Mouse (Mus musculus): ENCODE measurements around the gene Hoxa6. TPM values are rescaled to one million over a fixed set of nuclear protein-coding genes. Genes with fewer than 3 reads are reported as not detected.

Hoxa6 gene
- polyA plus RNA-seq, 1 experiment from 2014 or later = not detected

- Histone ChIP-seq H3K4me2 (ENCODE audit: low read length) (no peak overlapping the region), H3K4me3 (ENCODE audit: control insufficient read depth in 1 of 2, insufficient read depth in 1 of 2, low read depth in 1 of 2, low read length in 2 of 2) (no peak overlapping the region), H3K27ac (replicated peaks in 1 of 2; ENCODE audit: control insufficient read depth in 1 of 2, insufficient read depth in 1 of 2, low read depth in 2 of 2, low read length in 2 of 2) (no peak overlapping the region), H3K9me3 (ENCODE audit: control insufficient read depth, low read length) (no peaks in the 10 kb centered on the region), H3K27me3 (ENCODE audit: control insufficient read depth, insufficient read depth, low read length) (peaks cover 99% of the 10 kb centered on the region), H3K4me1 (ENCODE audit: control insufficient read depth in 2 of 2, insufficient read depth in 2 of 2, low read length in 2 of 2) (no peaks in the 10 kb centered on the region; a peak in 1 of 4 replicates), H3K9ac (ENCODE audit: low read length) (no peak overlapping the region), H3K36me3 (ENCODE audit: control insufficient read depth, insufficient read depth, low read length) (no peaks in the 10 kb centered on the region)
- WGBS = 8% methylated on average over 11 of the region's 11 CpGs
- ATAC-seq (ENCODE audit: insufficient number of reproducible peaks, insufficient read depth, low FRiP score, low read depth) = no peak
Measured at GRCm38 (mm10) chr6:52180213-52180710, 28.3 kb downstream of the Hoxa6 start.

DNA sequence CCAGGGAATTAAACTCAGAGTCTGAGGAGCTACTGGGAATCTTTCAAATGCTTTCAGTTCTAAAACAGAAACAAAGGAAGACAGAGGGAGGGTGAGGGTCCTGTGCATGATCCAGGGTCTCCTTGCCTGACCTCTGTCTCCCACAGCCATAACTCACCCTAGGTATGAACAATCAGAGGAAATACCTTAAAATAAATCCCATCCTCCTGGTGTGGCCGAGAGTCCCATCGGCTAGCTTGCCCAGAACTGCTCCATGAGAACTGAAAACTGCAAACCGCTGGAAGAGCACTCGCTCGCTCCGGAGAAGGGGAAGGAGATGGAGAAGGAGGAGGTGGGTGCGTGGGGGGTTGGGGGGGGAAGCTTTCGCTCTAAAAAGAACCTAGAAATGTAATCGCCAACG, 28.8 kb downstream of the Hoxa6 start:
- Histone ChIP-seq H3K9ac (ENCODE audit: low read length) (no peak overlapping the region; the same call in 1 of the 2 replicates), H3K36me3 (ENCODE audit: control insufficient read depth, insufficient read depth, low read length) (no peaks in the 10 kb centered on the region), H3K4me3 (ENCODE audit: control insufficient read depth in 1 of 2, insufficient read depth in 1 of 2, low read depth in 1 of 2, low read length in 2 of 2) (peak overlapping the region in 1 of 2 experiments; percentile 6; a peak in 1 of 4 replicates), H3K9me3 (ENCODE audit: control insufficient read depth, low read length) (no peaks in the 10 kb centered on the region), H3K27ac (replicated peaks in 1 of 2; ENCODE audit: control insufficient read depth in 1 of 2, insufficient read depth in 1 of 2, low read depth in 2 of 2, low read length in 2 of 2) (no peak overlapping the region), H3K4me1 (ENCODE audit: control insufficient read depth in 2 of 2, insufficient read depth in 2 of 2, low read length in 2 of 2) (no peaks in the 10 kb centered on the region; a peak in 1 of 4 replicates), H3K4me2 (ENCODE audit: low read length) (peak overlapping the region; percentile 24; the same call in 1 of the 2 replicates), H3K27me3 (ENCODE audit: control insufficient read depth, insufficient read depth, low read length) (peaks cover 99% of the 10 kb centered on the region)
- WGBS = 3% methylated on average over 10 of the region's 10 CpGs
- ATAC-seq (ENCODE audit: insufficient number of reproducible peaks, insufficient read depth, low FRiP score, low read depth) = no peak

DNA sequence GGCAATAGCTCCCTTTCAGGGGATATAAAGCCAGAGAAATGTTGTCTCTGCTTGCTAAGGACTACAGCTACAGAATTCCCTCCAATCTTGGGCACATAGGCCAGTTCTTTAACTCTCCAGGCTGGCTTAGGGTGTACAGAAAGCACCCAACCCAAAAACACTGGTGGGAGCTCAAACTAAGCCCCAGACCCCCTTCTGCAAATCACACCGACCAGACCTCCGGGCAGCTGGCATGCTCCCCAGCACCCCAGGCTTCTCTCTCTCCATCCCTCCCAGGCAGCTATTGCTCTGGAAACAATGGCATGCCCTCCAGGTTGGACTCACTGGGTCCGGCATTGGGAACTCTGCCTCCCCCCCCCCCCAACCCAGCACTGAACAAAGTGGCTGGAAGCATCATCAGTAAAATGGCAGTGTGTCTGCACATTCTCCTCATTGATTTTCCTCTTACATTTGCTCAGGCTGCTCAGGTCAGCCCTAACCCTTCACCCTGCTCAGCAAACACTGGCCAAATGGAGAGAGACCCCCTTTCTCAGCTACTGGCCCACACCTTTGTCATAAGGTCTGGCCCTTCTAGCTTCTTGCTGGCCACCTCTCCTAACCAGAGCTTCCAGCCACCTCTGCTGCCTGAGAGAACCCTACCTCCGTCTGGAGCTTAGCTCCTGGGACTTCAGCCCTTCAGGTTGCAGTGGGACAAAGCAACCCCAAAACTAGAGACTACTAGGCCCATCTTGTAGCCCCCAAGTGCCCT, 29.4 kb downstream of the Hoxa6 start:
- Histone ChIP-seq H3K9ac (ENCODE audit: low read length) (no peak overlapping the region; the same call in 1 of the 2 replicates), H3K27me3 (ENCODE audit: control insufficient read depth, insufficient read depth, low read length) (peaks cover 98% of the 10 kb centered on the region), H3K4me3 (ENCODE audit: control insufficient read depth in 1 of 2, insufficient read depth in 1 of 2, low read depth in 1 of 2, low read length in 2 of 2) (peak overlapping the region in 1 of 2 experiments; percentile 6; a peak in 1 of 4 replicates), H3K4me1 (ENCODE audit: control insufficient read depth in 2 of 2, insufficient read depth in 2 of 2, low read length in 2 of 2) (no peaks in the 10 kb centered on the region; a peak in 1 of 4 replicates), H3K36me3 (ENCODE audit: control insufficient read depth, insufficient read depth, low read length) (no peaks in the 10 kb centered on the region), H3K9me3 (ENCODE audit: control insufficient read depth, low read length) (no peaks in the 10 kb centered on the region), H3K4me2 (ENCODE audit: low read length) (peak overlapping the region; percentile 24; the same call in 1 of the 2 replicates), H3K27ac (replicated peaks in 1 of 2; ENCODE audit: control insufficient read depth in 1 of 2, insufficient read depth in 1 of 2, low read depth in 2 of 2, low read length in 2 of 2) (no peak overlapping the region)
- no peak for ATAC-seq (ENCODE audit: insufficient number of reproducible peaks, insufficient read depth, low FRiP score, low read depth)
- 5% methylated on average over 4 of the region's 4 CpGs for whole genome bisulfite sequencing

DNA sequence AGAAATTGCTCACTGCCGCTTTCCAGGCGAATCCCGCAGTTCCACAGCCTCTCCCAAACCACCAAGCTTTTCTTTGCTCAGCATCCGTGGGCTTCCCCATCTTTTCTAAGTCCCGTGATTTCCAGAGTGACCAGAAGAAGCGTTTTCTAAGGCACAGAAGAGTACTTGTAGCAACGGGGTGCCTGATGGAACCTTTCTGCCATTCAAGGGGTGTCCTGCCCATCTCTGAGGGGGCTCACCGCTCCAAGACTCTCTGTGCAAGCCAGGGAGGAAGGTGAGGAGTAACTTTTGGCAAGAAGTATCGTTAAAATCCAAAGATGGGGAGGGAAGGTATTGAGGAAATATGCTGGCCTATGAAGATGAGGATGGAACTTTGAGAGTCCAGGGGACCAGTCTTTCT, 30.7 kb downstream of the Hoxa6 start:
- peak overlapping the region; percentile 38; the same call in 1 of the 2 replicates for H3K4me2 ChIP-seq (ENCODE audit: low read length)
- H3K4me3 ChIP-seq (ENCODE audit: control insufficient read depth in 1 of 2, insufficient read depth in 1 of 2, low read depth in 1 of 2, low read length in 2 of 2) = 0 out of 4 replicates have a peak overlapping the region, but pooled peaks of 1 of the 2 experiments have one; percentile 18
- 4% methylated on average over 9 of the region's 9 CpGs for WGBS
- H3K36me3 ChIP-seq (ENCODE audit: control insufficient read depth, insufficient read depth, low read length) = no peaks in the 10 kb centered on the region
- no peak for ATAC-seq (ENCODE audit: insufficient number of reproducible peaks, insufficient read depth, low FRiP score, low read depth)
- H3K9me3 ChIP-seq (ENCODE audit: control insufficient read depth, low read length) = no peaks in the 10 kb centered on the region
- H3K27ac ChIP-seq (replicated peaks in 1 of 2; ENCODE audit: control insufficient read depth in 1 of 2, insufficient read depth in 1 of 2, low read depth in 2 of 2, low read length in 2 of 2) = no peak overlapping the region
- H3K4me1 ChIP-seq (ENCODE audit: control insufficient read depth in 2 of 2, insufficient read depth in 2 of 2, low read length in 2 of 2) = no peaks in the 10 kb centered on the region; a peak in 1 of 4 replicates
- H3K27me3 ChIP-seq (ENCODE audit: control insufficient read depth, insufficient read depth, low read length) = peaks cover 98% of the 10 kb centered on the region
- H3K9ac ChIP-seq (ENCODE audit: low read length) = peak overlapping the region; percentile 49; the same call in 1 of the 2 replicates

DNA sequence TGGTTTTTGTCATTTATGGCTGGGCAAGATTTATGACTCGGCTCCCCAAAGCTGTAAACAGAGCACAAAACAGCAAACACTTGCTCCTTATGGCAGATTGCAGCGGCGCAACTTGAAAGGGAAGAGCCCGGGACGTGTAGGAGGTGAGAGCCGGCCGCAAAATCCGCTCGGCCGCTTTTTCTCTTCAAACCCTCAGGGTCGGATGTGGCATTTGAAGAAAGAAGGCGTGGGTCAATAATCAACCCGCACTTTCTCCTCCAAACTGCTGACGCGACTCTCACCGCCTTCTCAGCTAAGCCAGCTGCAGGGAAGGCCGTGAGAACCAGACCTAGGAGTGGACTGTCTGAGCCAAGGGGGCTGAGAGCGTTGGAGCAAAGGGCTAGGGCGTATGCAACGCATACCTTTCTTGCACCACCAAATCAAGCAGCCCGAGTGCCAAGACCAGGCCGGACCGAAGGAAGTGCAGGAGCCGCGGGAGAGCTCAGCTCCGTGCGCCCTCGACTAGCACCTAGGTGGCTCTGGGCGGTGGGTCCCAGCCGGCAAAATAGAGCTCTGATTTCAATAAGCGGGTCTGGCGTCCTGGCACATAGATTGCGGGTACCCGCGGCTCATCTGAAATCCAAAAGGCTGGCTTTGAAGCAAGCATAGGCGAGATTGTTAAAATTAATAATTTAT, 31.3 kb downstream of the Hoxa6 start, which contains the start of gene 5730596B20Rik:
TSS of gene 5730596B20Rik (plus strand) at position 438 of the 675 bp plus-strand sequence.
- Histone ChIP-seq H3K4me2 (ENCODE audit: low read length) (peak within 1 kb of the TSS; percentile 38), H3K27me3 (ENCODE audit: control insufficient read depth, insufficient read depth, low read length) (peaks cover 98% of the 10 kb centered on the region), H3K9me3 (ENCODE audit: control insufficient read depth, low read length) (no peaks in the 10 kb centered on the region), H3K36me3 (ENCODE audit: control insufficient read depth, insufficient read depth, low read length) (no peaks in the 10 kb centered on the region), H3K4me1 (ENCODE audit: control insufficient read depth in 2 of 2, insufficient read depth in 2 of 2, low read length in 2 of 2) (peaks cover 0 to 3% of the 10 kb centered on the region in 2 experiments; a peak in 2 of 4 replicates), H3K9ac (ENCODE audit: low read length) (peak within 1 kb of the TSS; percentile 49; the same call in 1 of the 2 replicates), H3K4me3 (ENCODE audit: control insufficient read depth in 1 of 2, insufficient read depth in 1 of 2, low read depth in 1 of 2, low read length in 2 of 2) (peak within 1 kb of the TSS; percentile 19 to 36), H3K27ac (replicated peaks in 1 of 2; ENCODE audit: control insufficient read depth in 1 of 2, insufficient read depth in 1 of 2, low read depth in 2 of 2, low read length in 2 of 2) (peak within 1 kb of the TSS; percentile 19 to 31; a peak in 1 of 4 replicates)
- no peak for ATAC-seq (ENCODE audit: insufficient number of reproducible peaks, insufficient read depth, low FRiP score, low read depth)
- 1% methylated on average over 36 of the region's 36 CpGs for WGBS

DNA sequence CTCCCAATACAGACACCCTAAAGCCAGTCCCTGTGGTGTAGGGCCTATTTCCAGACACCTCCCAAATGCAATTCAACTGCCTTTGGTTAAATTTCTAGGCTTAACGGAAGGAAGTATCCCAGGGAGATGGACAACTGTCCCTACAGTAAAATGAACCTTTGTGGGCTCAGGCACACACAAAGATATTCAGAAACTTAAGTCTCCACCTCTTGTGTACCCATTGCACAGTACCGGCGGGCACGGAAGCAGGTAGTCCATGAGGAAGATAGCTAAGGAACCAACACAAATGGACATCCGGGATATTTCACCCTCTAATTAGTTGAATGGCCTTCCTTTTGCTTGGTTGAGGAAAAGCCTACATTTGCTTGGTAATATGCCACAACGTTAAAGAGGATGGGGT, 32.1 kb downstream of the Hoxa6 start:
- H3K27ac ChIP-seq (replicated peaks in 1 of 2; ENCODE audit: control insufficient read depth in 1 of 2, insufficient read depth in 1 of 2, low read depth in 2 of 2, low read length in 2 of 2) = peak overlapping the region; percentile 19 to 31; a peak in 1 of 4 replicates
- H3K4me1 ChIP-seq (ENCODE audit: control insufficient read depth in 2 of 2, insufficient read depth in 2 of 2, low read length in 2 of 2) = peaks cover 0 to 3% of the 10 kb centered on the region in 2 experiments; a peak in 2 of 4 replicates
- peak overlapping the region; percentile 19 to 36; a peak in 2 of 4 replicates for H3K4me3 ChIP-seq (ENCODE audit: control insufficient read depth in 1 of 2, insufficient read depth in 1 of 2, low read depth in 1 of 2, low read length in 2 of 2)
- H3K4me2 ChIP-seq (ENCODE audit: low read length) = peak overlapping the region; percentile 38
- H3K9ac ChIP-seq (ENCODE audit: low read length) = no peak overlapping the region; the same call in 1 of the 2 replicates
- no peaks in the 10 kb centered on the region for H3K36me3 ChIP-seq (ENCODE audit: control insufficient read depth, insufficient read depth, low read length)
- peaks cover 98% of the 10 kb centered on the region for H3K27me3 ChIP-seq (ENCODE audit: control insufficient read depth, insufficient read depth, low read length)
- 2% methylated on average over 6 of the region's 6 CpGs for WGBS
- H3K9me3 ChIP-seq (ENCODE audit: control insufficient read depth, low read length) = no peaks in the 10 kb centered on the region
- no peak for ATAC-seq (ENCODE audit: insufficient number of reproducible peaks, insufficient read depth, low FRiP score, low read depth)

DNA sequence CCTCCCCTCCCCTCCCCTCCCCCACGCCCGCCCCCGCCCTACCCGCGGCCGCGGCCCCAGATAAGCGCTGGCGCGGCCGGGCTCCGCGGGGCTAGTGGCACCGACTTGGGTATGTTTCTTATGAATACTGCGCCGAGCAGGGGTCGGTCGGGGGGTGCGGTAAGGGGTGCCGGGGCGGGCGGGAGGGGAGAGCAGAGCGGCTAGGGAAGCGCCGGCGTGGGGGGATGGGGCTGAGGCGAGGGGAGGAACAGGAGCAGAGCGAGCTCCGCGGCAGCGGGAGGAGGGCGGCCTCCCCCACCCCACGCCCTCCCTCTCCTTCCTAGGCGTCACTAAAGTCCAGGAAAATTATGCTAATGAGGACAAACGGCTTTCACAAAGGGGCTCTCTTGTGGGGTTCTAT, 32.7 kb downstream of the Hoxa6 start:
- WGBS = 4% methylated on average over 19 of the region's 35 CpGs
- Histone ChIP-seq H3K27ac (replicated peaks in 1 of 2; ENCODE audit: control insufficient read depth in 1 of 2, insufficient read depth in 1 of 2, low read depth in 2 of 2, low read length in 2 of 2) (peak overlapping the region in 1 of 2 experiments; percentile 55; a peak in 2 of 4 replicates), H3K27me3 (ENCODE audit: control insufficient read depth, insufficient read depth, low read length) (peaks cover 98% of the 10 kb centered on the region), H3K9ac (ENCODE audit: low read length) (peak overlapping the region; percentile 31), H3K36me3 (ENCODE audit: control insufficient read depth, insufficient read depth, low read length) (no peaks in the 10 kb centered on the region), H3K4me1 (ENCODE audit: control insufficient read depth in 2 of 2, insufficient read depth in 2 of 2, low read length in 2 of 2) (peaks cover 0 to 3% of the 10 kb centered on the region in 2 experiments; a peak in 2 of 4 replicates), H3K4me2 (ENCODE audit: low read length) (peak overlapping the region; percentile 38; the same call in 1 of the 2 replicates), H3K9me3 (ENCODE audit: control insufficient read depth, low read length) (no peaks in the 10 kb centered on the region), H3K4me3 (ENCODE audit: control insufficient read depth in 1 of 2, insufficient read depth in 1 of 2, low read depth in 1 of 2, low read length in 2 of 2) (peak overlapping the region; percentile 19 to 36; a peak in 3 of 4 replicates)
- no peak for ATAC-seq (ENCODE audit: insufficient number of reproducible peaks, insufficient read depth, low FRiP score, low read depth)
